Mouse (Mus musculus): ENCODE measurements at regions not wholly inside any gene's neighbourhood (a gene's known extent, or its start where the extent isn't known, plus 50 kb on each side); places are given as distances from the start of the nearest gene placed in this dataset.

GRCm38 (mm10) chr5:29116942-29117341, 78.8 kb upstream of the Rnf32 start:
- Histone ChIP-seq H3K27me3 (ENCODE audit: control insufficient read depth, insufficient read depth, low read length, poor library complexity, severe bottlenecking) (no peaks in the 10 kb centered on the region), H3K4me3 (ENCODE audit: low read depth, low read length) (no peak overlapping the region), H3K4me1 (ENCODE audit: control insufficient read depth, insufficient read depth, low read length) (no peaks in the 10 kb centered on the region), H3K9me3 (replicated peaks; ENCODE audit: control insufficient read depth, insufficient read depth, low read length, poor library complexity, severe bottlenecking) (no peaks in the 10 kb centered on the region), H3K9ac (ENCODE audit: low read depth, poor library complexity, severe bottlenecking) (no peak overlapping the region), H3K27ac (ENCODE audit: insufficient read depth, low read length) (no peak overlapping the region), H3K36me3 (ENCODE audit: control insufficient read depth, insufficient read depth, low read length, poor library complexity, severe bottlenecking) (no peaks in the 10 kb centered on the region)
- TF ChIP-seq POLR2A (IDR thresholded peaks at IDR 0.05; ENCODE audit: insufficient read depth, low read length) (no peak), CTCF (IDR thresholded peaks at IDR 0.05; ENCODE audit: low read depth, low read length) (peak; percentile 21)

GRCm38 (mm10) chr5:29112531-29112930, 83.3 kb upstream of the Rnf32 start:
- no peaks in the 10 kb centered on the region for H3K4me1 ChIP-seq (ENCODE audit: control insufficient read depth, insufficient read depth, low read length)
- H3K9ac ChIP-seq (ENCODE audit: low read depth, poor library complexity, severe bottlenecking): no peak overlapping the region
- H3K27me3 ChIP-seq (ENCODE audit: control insufficient read depth, insufficient read depth, low read length, poor library complexity, severe bottlenecking): no peaks in the 10 kb centered on the region
- H3K36me3 ChIP-seq (ENCODE audit: control insufficient read depth, insufficient read depth, low read length, poor library complexity, severe bottlenecking): no peaks in the 10 kb centered on the region
- TF ChIP-seq EP300 (IDR thresholded peaks at IDR 0.05; ENCODE audit: insufficient read depth, low read depth, low read length) (no peak), CTCF (IDR thresholded peaks at IDR 0.05; ENCODE audit: low read depth, low read length) (no peak), POLR2A (IDR thresholded peaks at IDR 0.05; ENCODE audit: insufficient read depth, low read length) (no peak)
- no peak overlapping the region for H3K4me3 ChIP-seq (ENCODE audit: low read depth, low read length)
- no peak overlapping the region for H3K27ac ChIP-seq (ENCODE audit: insufficient read depth, low read length)
- no peaks in the 10 kb centered on the region; the same call in 1 of the 2 replicates for H3K9me3 ChIP-seq (replicated peaks; ENCODE audit: control insufficient read depth, insufficient read depth, low read length, poor library complexity, severe bottlenecking)

- H3K27me3 ChIP-seq (ENCODE audit: control insufficient read depth, insufficient read depth, low read length, poor library complexity, severe bottlenecking): no peaks in the 10 kb centered on the region
- no peaks in the 10 kb centered on the region for H3K4me1 ChIP-seq (ENCODE audit: control insufficient read depth, insufficient read depth, low read length)
- TF ChIP-seq POLR2A (IDR thresholded peaks at IDR 0.05; ENCODE audit: insufficient read depth, low read length): no peak
- no peak for TF ChIP-seq EP300 (IDR thresholded peaks at IDR 0.05; ENCODE audit: insufficient read depth, low read depth, low read length)
- no peak for TF ChIP-seq CTCF (IDR thresholded peaks at IDR 0.05; ENCODE audit: low read depth, low read length)
- H3K9ac ChIP-seq (ENCODE audit: low read depth, poor library complexity, severe bottlenecking): no peak overlapping the region
- no peak overlapping the region for H3K4me3 ChIP-seq (ENCODE audit: low read depth, low read length)
- H3K27ac ChIP-seq (ENCODE audit: insufficient read depth, low read length): no peak overlapping the region
- H3K36me3 ChIP-seq (ENCODE audit: control insufficient read depth, insufficient read depth, low read length, poor library complexity, severe bottlenecking): no peaks in the 10 kb centered on the region
- no peaks in the 10 kb centered on the region; the same call in 1 of the 2 replicates for H3K9me3 ChIP-seq (replicated peaks; ENCODE audit: control insufficient read depth, insufficient read depth, low read length, poor library complexity, severe bottlenecking)
Observed at GRCm38 (mm10) chr5:29107276-29107675, 88.5 kb upstream of the Rnf32 start.

- Histone ChIP-seq H3K9ac (ENCODE audit: low read depth, poor library complexity, severe bottlenecking) (no peak overlapping the region), H3K4me3 (ENCODE audit: low read depth, low read length) (no peak overlapping the region), H3K9me3 (replicated peaks; ENCODE audit: control insufficient read depth, insufficient read depth, low read length, poor library complexity, severe bottlenecking) (no peaks in the 10 kb centered on the region), H3K36me3 (ENCODE audit: control insufficient read depth, insufficient read depth, low read length, poor library complexity, severe bottlenecking) (no peaks in the 10 kb centered on the region), H3K27me3 (ENCODE audit: control insufficient read depth, insufficient read depth, low read length, poor library complexity, severe bottlenecking) (no peaks in the 10 kb centered on the region), H3K27ac (ENCODE audit: insufficient read depth, low read length) (no peak overlapping the region), H3K4me1 (ENCODE audit: control insufficient read depth, insufficient read depth, low read length) (no peaks in the 10 kb centered on the region)
- no peak for TF ChIP-seq EP300 (IDR thresholded peaks at IDR 0.05; ENCODE audit: insufficient read depth, low read depth, low read length)
- TF ChIP-seq CTCF (IDR thresholded peaks at IDR 0.05; ENCODE audit: low read depth, low read length): no peak
- TF ChIP-seq POLR2A (IDR thresholded peaks at IDR 0.05; ENCODE audit: insufficient read depth, low read length): no peak
Observed at GRCm38 (mm10) chr5:29083288-29083687, 112.5 kb upstream of the Rnf32 start.

GRCm38 (mm10) chr5:29054393-29054792, 141.4 kb upstream of the Rnf32 start:
- TF ChIP-seq POLR2A (IDR thresholded peaks at IDR 0.05; ENCODE audit: insufficient read depth, low read length): no peak
- TF ChIP-seq CTCF (IDR thresholded peaks at IDR 0.05; ENCODE audit: low read depth, low read length): no peak
- TF ChIP-seq EP300 (IDR thresholded peaks at IDR 0.05; ENCODE audit: insufficient read depth, low read depth, low read length): no peak

GRCm38 (mm10) chr5:29036636-29037035, 159.2 kb upstream of the Rnf32 start:
- H3K4me3 ChIP-seq (ENCODE audit: low read depth, low read length): no peak overlapping the region
- no peak overlapping the region for H3K27ac ChIP-seq (ENCODE audit: insufficient read depth, low read length)
- no peak overlapping the region for H3K9ac ChIP-seq (ENCODE audit: low read depth, poor library complexity, severe bottlenecking)
- TF ChIP-seq CTCF (IDR thresholded peaks at IDR 0.05; ENCODE audit: low read depth, low read length) (no peak), POLR2A (IDR thresholded peaks at IDR 0.05; ENCODE audit: insufficient read depth, low read length) (no peak), EP300 (IDR thresholded peaks at IDR 0.05; ENCODE audit: insufficient read depth, low read depth, low read length) (no peak)
- no peaks in the 10 kb centered on the region for H3K9me3 ChIP-seq (replicated peaks; ENCODE audit: control insufficient read depth, insufficient read depth, low read length, poor library complexity, severe bottlenecking)
- no peaks in the 10 kb centered on the region for H3K27me3 ChIP-seq (ENCODE audit: control insufficient read depth, insufficient read depth, low read length, poor library complexity, severe bottlenecking)
- no peaks in the 10 kb centered on the region for H3K36me3 ChIP-seq (ENCODE audit: control insufficient read depth, insufficient read depth, low read length, poor library complexity, severe bottlenecking)
- H3K4me1 ChIP-seq (ENCODE audit: control insufficient read depth, insufficient read depth, low read length): no peaks in the 10 kb centered on the region

More at GRCm38 (mm10) chr5:29054393-29054792, 141.4 kb upstream of the Rnf32 start:
- Histone ChIP-seq H3K4me1 (ENCODE audit: control insufficient read depth, insufficient read depth, low read length) (no peaks in the 10 kb centered on the region), H3K36me3 (ENCODE audit: control insufficient read depth, insufficient read depth, low read length, poor library complexity, severe bottlenecking) (no peaks in the 10 kb centered on the region), H3K9ac (ENCODE audit: low read depth, poor library complexity, severe bottlenecking) (no peak overlapping the region), H3K9me3 (replicated peaks; ENCODE audit: control insufficient read depth, insufficient read depth, low read length, poor library complexity, severe bottlenecking) (no peaks in the 10 kb centered on the region), H3K4me3 (ENCODE audit: low read depth, low read length) (no peak overlapping the region), H3K27me3 (ENCODE audit: control insufficient read depth, insufficient read depth, low read length, poor library complexity, severe bottlenecking) (no peaks in the 10 kb centered on the region), H3K27ac (ENCODE audit: insufficient read depth, low read length) (no peak overlapping the region)

All from ES-Bruce4 (cell line).